In genomic region chr6:148830355-148830747, GRCm38 (mm10) we compare ENCODE assay signal across 10 mouse cellular contexts. TPM values are rescaled to one million over a fixed set of nuclear protein-coding genes. Genes with fewer than 3 reads are reported as not detected.
DNase-seq lines count a peak whose midpoint lies in the region; ATAC-seq and TF ChIP-seq lines count a peak whose summit lies in the region.
"Had no signal": no experiment of that assay in that cellular context is flagged by ENCODE, and none has a peak within 500 bp of the region (broad histone marks: within the 10 kb centered on the region; RNA-seq: fewer than 3 reads in every experiment).

No protein-coding gene starts in this region.

- DNase-seq in heart, adult 8-10 months (ENCODE audit: low spot score), result no peak
- DNase-seq in forebrain, postnatal 0 days, result no peak
- DNase-seq in midbrain, embryonic 10.5 days (ENCODE audit: low spot score), result no peak
- DNase-seq in layer of hippocampus, adult 11-12 months (ENCODE audit: low spot score), result no peak
- no peak for DNase-seq in urinary bladder, postnatal 4 days (ENCODE audit: low spot score in 2 of 2)
- DNase-seq: right cerebral cortex, postnatal 14 days had no signal

- H3K4me1 ChIP-seq in heart, embryonic 14.5 days (ENCODE audit: control insufficient read depth in 2 of 2, insufficient read depth in 2 of 2, low read length in 2 of 2), result no peaks in the 10 kb centered on the region
- no peaks in the 10 kb centered on the region for H3K4me1 ChIP-seq in ES-Bruce4 (ENCODE audit: control insufficient read depth, insufficient read depth, low read length)
- peaks cover 6% of the 10 kb centered on the region; the same call in 1 of the 2 replicates for H3K4me1 ChIP-seq in forebrain, postnatal 0 days (ENCODE audit: insufficient read depth)
- H3K4me1 ChIP-seq in midbrain, embryonic 10.5 days, result peaks cover 27% of the 10 kb centered on the region

- peak overlapping the region; percentile 86 for H3K4me2 ChIP-seq in heart, embryonic 14.5 days (ENCODE audit: low read length)
- peak overlapping the region; percentile 69 for H3K4me2 ChIP-seq in forebrain, postnatal 0 days (ENCODE audit: low read depth)

- H3K9ac ChIP-seq in heart, embryonic 14.5 days (ENCODE audit: low read length), result peak overlapping the region; percentile 84
- H3K9ac ChIP-seq in ES-Bruce4 (ENCODE audit: low read depth, poor library complexity, severe bottlenecking), result peak overlapping the region; percentile 73
- peak overlapping the region; percentile 71 for H3K9ac ChIP-seq in forebrain, postnatal 0 days

- TF ChIP-seq CTCF in ES-Bruce4 (IDR thresholded peaks at IDR 0.05; ENCODE audit: low read depth, low read length), result no peak
- no peak for TF ChIP-seq CTCF in forebrain, postnatal 0 days (IDR thresholded peaks at IDR 0.05; ENCODE audit: low read depth)

- peak overlapping the region; percentile 73 to 76 for H3K4me3 ChIP-seq in heart, embryonic 14.5 days (ENCODE audit: control insufficient read depth in 1 of 2, insufficient read depth in 1 of 2, low read depth in 1 of 2, low read length in 2 of 2)
- peak overlapping the region; percentile 93 for H3K4me3 ChIP-seq in ES-Bruce4 (ENCODE audit: low read depth, low read length)
- peak overlapping the region; percentile 84 for H3K4me3 ChIP-seq in forebrain, postnatal 0 days (ENCODE audit: low read depth, low read length)
- peak overlapping the region; percentile 86 for H3K4me3 ChIP-seq in midbrain, embryonic 10.5 days

- ATAC-seq in heart, embryonic 14.5 days (ENCODE audit: insufficient number of reproducible peaks, insufficient read depth, low FRiP score, low read depth), result no peak
- ATAC-seq in forebrain, postnatal 0 days, result no peak
- ATAC-seq in erythroid progenitor cell, adult 5-6 weeks (replicated peaks; ENCODE audit: low FRiP score, poor library complexity, severe bottlenecking), result no peak

- no peak for TF ChIP-seq POLR2A in ES-Bruce4 (IDR thresholded peaks at IDR 0.05; ENCODE audit: insufficient read depth, low read length)

- no peaks in the 10 kb centered on the region for H3K36me3 ChIP-seq in heart, embryonic 14.5 days (ENCODE audit: control insufficient read depth, insufficient read depth, low read length)
- no peaks in the 10 kb centered on the region; the same call in 1 of the 2 replicates for H3K36me3 ChIP-seq in ES-Bruce4 (ENCODE audit: control insufficient read depth, insufficient read depth, low read length, poor library complexity, severe bottlenecking)
- H3K36me3 ChIP-seq in forebrain, postnatal 0 days (ENCODE audit: insufficient read depth), result no peaks in the 10 kb centered on the region
- peaks cover 14% of the 10 kb centered on the region; the same call in 1 of the 2 replicates for H3K36me3 ChIP-seq in midbrain, embryonic 10.5 days

- no peak for TF ChIP-seq EP300 in ES-Bruce4 (IDR thresholded peaks at IDR 0.05; ENCODE audit: insufficient read depth, low read depth, low read length)

- no peak overlapping the region for H3K27ac ChIP-seq in heart, embryonic 14.5 days (replicated peaks in 1 of 2; ENCODE audit: control insufficient read depth in 1 of 2, insufficient read depth in 1 of 2, low read depth in 2 of 2, low read length in 2 of 2)
- H3K27ac ChIP-seq in ES-Bruce4 (ENCODE audit: insufficient read depth, low read length), result no peak overlapping the region
- H3K27ac ChIP-seq in forebrain, postnatal 0 days (ENCODE audit: low read depth, low read length), result no peak overlapping the region
- peak overlapping the region; percentile 91 for H3K27ac ChIP-seq in midbrain, embryonic 10.5 days (replicated peaks)

- WGBS in heart, embryonic 14.5 days, result 5% methylated on average over 3 of the region's 3 CpGs
- WGBS in forebrain, postnatal 0 days, result 0% methylated on average over 3 of the region's 3 CpGs
- 1% methylated on average over 3 of the region's 3 CpGs for WGBS in midbrain, embryonic 10.5 days

- no peaks in the 10 kb centered on the region for H3K27me3 ChIP-seq in heart, embryonic 14.5 days (ENCODE audit: control insufficient read depth, insufficient read depth, low read length)
- no peaks in the 10 kb centered on the region for H3K27me3 ChIP-seq in ES-Bruce4 (ENCODE audit: control insufficient read depth, insufficient read depth, low read length, poor library complexity, severe bottlenecking)
- no peaks in the 10 kb centered on the region for H3K27me3 ChIP-seq in forebrain, postnatal 0 days (ENCODE audit: insufficient read depth, low read length)
- H3K27me3 ChIP-seq in midbrain, embryonic 10.5 days (ENCODE audit: low read depth, poor library complexity, severe bottlenecking), result no peaks in the 10 kb centered on the region
- H3K27me3 ChIP-seq: Patski had no signal

- no peaks in the 10 kb centered on the region for H3K9me3 ChIP-seq in heart, embryonic 14.5 days (ENCODE audit: control insufficient read depth, low read length)
- H3K9me3 ChIP-seq in ES-Bruce4 (replicated peaks; ENCODE audit: control insufficient read depth, insufficient read depth, low read length, poor library complexity, severe bottlenecking), result no peaks in the 10 kb centered on the region
- H3K9me3 ChIP-seq in forebrain, postnatal 0 days (ENCODE audit: low read length), result no peaks in the 10 kb centered on the region
- 0 out of 2 replicates have a peak, but pooled peaks cover 3% of the 10 kb centered on the region for H3K9me3 ChIP-seq in midbrain, embryonic 10.5 days (replicated peaks)

RNA-seq across cellular contexts. Expression of gene Ipo8, which starts 0.9 kb away (rescaled TPM):
- polyA plus RNA-seq in heart, embryonic 14.5 days (2014; fragmentation: Nextera tagmentation; extraction: Ambion mirVana), result 13.7 and 17.7 TPM in 2 replicates
- 10 to 100 TPM; 19.8 to 26.7 (median 24.4) TPM for total RNA-seq in heart, adult 8-10 months (2022)
- polyA plus RNA-seq in ES-Bruce4 (2011; ENCODE audit: insufficient read depth, insufficient read length, low read depth, missing spikeins), result 56.3 and 69.9 TPM in 2 replicates
- total RNA-seq in forebrain, postnatal 0 days (2014; rRNA removed), result 26.5 and 32.0 TPM in 2 replicates
- polyA plus RNA-seq in forebrain, postnatal 0 days (2015; fragmentation: Nextera tagmentation; extraction: Ambion mirVana), result 7.6 and 13.5 TPM in 2 replicates
- polyA plus RNA-seq in midbrain, embryonic 10.5 days (2016; fragmentation: Nextera tagmentation; extraction: Ambion mirVana), result 29.7 and 30.2 TPM in 2 replicates
- 3.8 and 6.5 TPM in 2 replicates for total RNA-seq in erythroid progenitor cell, adult 5-6 weeks (2015; ENCODE audit: low replicate concordance)
- total RNA-seq in erythroid progenitor cell, adult 5-6 weeks (2017; ENCODE audit: low replicate concordance), result 6.4 and 8.9 TPM in 2 replicates
